Mouse (Mus musculus) stomach, postnatal 0 days (tissue): ENCODE measurements at regions not wholly inside any gene's neighbourhood (a gene's known extent, or its start where the extent isn't known, plus 50 kb on each side); places are given as distances from the start of the nearest gene placed in this dataset.

Experiments used
- CTCF ChIP-seq: IDR thresholded peaks from 2 replicates; pipeline ENCODE4 v1.5.1; 2016; ENCODE audit warnings: antibody characterized with exemption, low read depth, mild to moderate bottlenecking, moderate library complexity
- EP300 ChIP-seq: optimal IDR thresholded peaks from 2 replicates; pipeline ENCODE3; 2016; ENCODE audit warnings: antibody characterized with exemption

DNA sequence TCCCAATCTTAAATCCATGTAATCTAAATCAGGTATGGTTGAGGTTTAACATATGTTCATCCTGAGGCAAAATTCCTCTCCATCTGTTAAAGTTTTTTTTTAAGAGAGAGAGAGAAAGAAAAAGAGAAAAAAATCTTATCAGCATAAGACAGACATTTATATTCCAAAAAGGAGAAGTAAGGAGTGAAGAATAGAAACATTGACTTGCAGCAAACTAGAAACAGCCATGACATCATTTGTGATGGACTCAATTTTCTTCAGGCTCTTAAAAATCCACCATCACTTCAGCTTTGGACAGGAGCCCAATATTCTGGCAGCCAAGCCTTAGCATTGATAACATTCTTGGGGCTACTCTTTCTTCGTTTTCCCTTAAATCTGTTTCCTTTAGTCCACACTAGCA is 238.3 kb upstream of the Fam174a start:
- TF ChIP-seq CTCF (no peak), EP300 (no peak)
